Mouse (Mus musculus): ENCODE results near the gene Pter. TPM values are rescaled to one million over a fixed set of nuclear protein-coding genes. Genes with fewer than 3 reads are reported as not detected.

Pter gene
- polyA plus RNA-seq (2015; fragmentation: Nextera tagmentation; extraction: Ambion mirVana), result 6.5 and 8.6 TPM in 2 replicates

DNA sequence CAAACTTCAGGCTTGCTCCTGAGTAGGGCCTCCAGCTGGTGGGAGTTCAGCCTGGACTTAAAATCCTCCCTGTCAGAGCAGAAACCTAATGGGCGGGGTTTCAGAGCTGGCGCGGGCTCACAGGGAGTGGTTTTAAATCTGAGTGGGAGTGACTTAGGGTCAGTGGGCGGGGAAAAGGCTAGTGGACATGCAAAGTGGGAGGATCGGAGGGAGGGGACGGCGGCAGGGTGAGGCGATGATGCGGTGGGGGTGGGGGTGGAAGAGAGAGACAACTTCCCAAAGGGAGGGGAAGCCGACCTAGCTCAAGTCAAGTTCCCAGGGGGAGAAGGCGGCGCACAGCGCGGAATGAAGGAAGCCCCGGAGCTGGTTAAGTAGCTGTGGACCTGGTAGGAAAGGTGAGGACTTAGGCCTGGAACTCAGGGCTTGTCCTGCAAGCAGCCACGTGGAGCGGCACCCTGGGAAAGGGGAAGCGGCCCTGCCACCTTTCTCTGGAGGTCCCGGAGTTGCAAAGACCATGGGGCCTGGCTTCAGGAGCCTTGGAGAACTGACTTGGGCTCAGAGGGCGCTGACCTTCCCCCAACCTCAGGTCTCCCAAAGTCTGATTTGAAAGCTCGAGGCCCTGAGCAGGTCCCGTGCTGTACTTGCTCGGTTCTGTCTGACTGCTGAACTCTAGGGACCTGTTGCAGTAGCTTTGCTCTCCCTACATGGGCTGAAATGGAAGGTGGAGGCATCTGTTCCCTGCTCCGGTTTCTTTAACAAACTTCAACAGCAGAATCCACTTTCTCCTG, at the start of gene Pter:
Gene Pter, plus strand, starts transcription at position 238 of the 788 bp plus-strand sequence.
- 0 out of 2 replicates have a peak within 1 kb of the TSS, but pooled peaks have one; percentile 23 for H3K27ac ChIP-seq (ENCODE audit: low read length)
- peaks cover 7% of the 10 kb centered on the region for H3K4me1 ChIP-seq (replicated peaks; ENCODE audit: control insufficient read depth, insufficient read depth, low read length)
- peak within 1 kb of the TSS; percentile 58 for H3K4me2 ChIP-seq (ENCODE audit: low read length)
- no peaks in the 10 kb centered on the region for H3K36me3 ChIP-seq (ENCODE audit: control insufficient read depth, insufficient read depth)
- WGBS, result 1% methylated on average over 24 of the region's 24 CpGs
- H3K9ac ChIP-seq (replicated peaks; ENCODE audit: low read depth, low read length), result peak within 1 kb of the TSS; percentile 42; the same call in 1 of the 2 replicates
- peak within 1 kb of the TSS; percentile 39 for H3K4me3 ChIP-seq (replicated peaks; ENCODE audit: low read length)
- no peaks in the 10 kb centered on the region for H3K9me3 ChIP-seq (ENCODE audit: control insufficient read depth, low read length)
- peak; percentile 94 for ATAC-seq
- H3K27me3 ChIP-seq (replicated peaks; ENCODE audit: control insufficient read depth, insufficient read depth, low read length), result no peaks in the 10 kb centered on the region

DNA sequence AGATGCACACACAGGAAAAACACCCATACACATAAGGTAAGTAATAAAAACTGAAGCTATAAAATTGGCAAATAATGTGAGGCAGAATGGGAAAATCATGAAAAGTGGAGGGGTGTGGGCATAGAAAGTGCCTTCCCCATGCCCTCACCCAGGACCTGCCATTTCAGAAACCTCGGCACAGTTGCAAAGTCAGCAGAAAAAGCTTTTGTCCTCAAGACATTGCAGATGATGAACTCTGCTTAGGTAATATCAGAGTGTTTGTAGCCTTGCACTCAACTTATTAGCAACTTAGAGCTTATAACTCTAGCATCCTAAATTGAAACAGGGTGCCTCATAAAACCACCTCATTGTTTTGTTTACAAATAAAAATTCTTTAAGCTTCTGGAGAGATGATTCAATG, 49.6 kb upstream of the Pter start:
- Histone ChIP-seq H3K9me3 (ENCODE audit: control insufficient read depth, low read length) (no peaks in the 10 kb centered on the region), H3K4me1 (replicated peaks; ENCODE audit: control insufficient read depth, insufficient read depth, low read length) (no peaks in the 10 kb centered on the region), H3K27ac (ENCODE audit: low read length) (no peak overlapping the region), H3K9ac (replicated peaks; ENCODE audit: low read depth, low read length) (no peak overlapping the region), H3K4me3 (replicated peaks; ENCODE audit: low read length) (no peak overlapping the region), H3K27me3 (replicated peaks; ENCODE audit: control insufficient read depth, insufficient read depth, low read length) (no peaks in the 10 kb centered on the region), H3K36me3 (ENCODE audit: control insufficient read depth, insufficient read depth) (no peaks in the 10 kb centered on the region), H3K4me2 (ENCODE audit: low read length) (no peak overlapping the region)
- no peak for ATAC-seq
- WGBS, result 62% methylated on average over 1 of the region's 1 CpGs

DNA sequence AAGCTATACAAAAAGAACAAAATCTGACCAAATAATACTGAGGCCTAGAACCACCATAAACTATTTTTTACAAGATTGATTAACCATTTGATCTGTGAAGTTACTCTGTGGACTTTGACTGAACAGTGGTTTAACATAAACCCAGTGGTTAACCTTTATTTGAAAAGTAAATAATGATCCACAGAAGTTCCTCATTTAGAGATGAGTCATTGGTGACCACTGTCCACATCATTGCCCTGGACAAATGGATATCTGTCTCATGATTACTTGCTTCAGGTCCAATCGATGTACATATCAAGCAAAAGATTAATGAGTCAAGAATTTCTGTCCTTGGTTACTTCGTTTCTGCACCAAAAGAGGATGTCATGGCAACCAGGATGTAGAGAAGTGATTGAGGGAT, 44.3 kb upstream of the Pter start:
- Histone ChIP-seq H3K4me3 (replicated peaks; ENCODE audit: low read length) (no peak overlapping the region), H3K4me2 (ENCODE audit: low read length) (no peak overlapping the region), H3K27me3 (replicated peaks; ENCODE audit: control insufficient read depth, insufficient read depth, low read length) (no peaks in the 10 kb centered on the region), H3K36me3 (ENCODE audit: control insufficient read depth, insufficient read depth) (no peaks in the 10 kb centered on the region), H3K4me1 (replicated peaks; ENCODE audit: control insufficient read depth, insufficient read depth, low read length) (peaks cover 9% of the 10 kb centered on the region), H3K9me3 (ENCODE audit: control insufficient read depth, low read length) (no peaks in the 10 kb centered on the region), H3K27ac (ENCODE audit: low read length) (no peak overlapping the region), H3K9ac (replicated peaks; ENCODE audit: low read depth, low read length) (no peak overlapping the region)
- 79% methylated on average over 2 of the region's 2 CpGs for WGBS
- no peak for ATAC-seq

DNA sequence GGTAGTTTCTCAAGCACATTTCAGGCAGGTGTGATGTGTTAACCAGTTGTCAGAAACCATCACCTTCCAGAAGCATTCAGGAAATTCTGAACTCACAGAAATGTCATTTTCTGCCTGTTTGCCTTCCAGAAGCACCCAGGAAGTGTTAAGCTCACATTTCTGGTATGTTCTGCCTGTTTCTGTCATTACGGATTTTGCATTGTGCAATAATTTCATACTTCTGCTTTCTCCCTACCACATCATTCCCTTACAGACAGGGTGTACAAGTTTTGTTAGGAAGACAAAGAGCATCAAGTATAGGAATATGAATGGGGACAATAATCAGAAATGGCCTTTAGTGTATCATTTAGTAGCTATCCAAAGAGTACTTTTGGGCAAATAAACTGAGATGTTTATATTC, 42.8 kb upstream of the Pter start:
- H3K4me1 ChIP-seq (replicated peaks; ENCODE audit: control insufficient read depth, insufficient read depth, low read length), result peaks cover 9% of the 10 kb centered on the region
- H3K27me3 ChIP-seq (replicated peaks; ENCODE audit: control insufficient read depth, insufficient read depth, low read length), result no peaks in the 10 kb centered on the region
- no peak overlapping the region for H3K27ac ChIP-seq (ENCODE audit: low read length)
- H3K9ac ChIP-seq (replicated peaks; ENCODE audit: low read depth, low read length), result no peak overlapping the region
- no peak overlapping the region for H3K4me3 ChIP-seq (replicated peaks; ENCODE audit: low read length)
- no peaks in the 10 kb centered on the region for H3K9me3 ChIP-seq (ENCODE audit: control insufficient read depth, low read length)
- no peak overlapping the region for H3K4me2 ChIP-seq (ENCODE audit: low read length)
- WGBS, result 88% methylated on average over 1 of the region's 1 CpGs
- no peak for ATAC-seq
- no peaks in the 10 kb centered on the region for H3K36me3 ChIP-seq (ENCODE audit: control insufficient read depth, insufficient read depth)

DNA sequence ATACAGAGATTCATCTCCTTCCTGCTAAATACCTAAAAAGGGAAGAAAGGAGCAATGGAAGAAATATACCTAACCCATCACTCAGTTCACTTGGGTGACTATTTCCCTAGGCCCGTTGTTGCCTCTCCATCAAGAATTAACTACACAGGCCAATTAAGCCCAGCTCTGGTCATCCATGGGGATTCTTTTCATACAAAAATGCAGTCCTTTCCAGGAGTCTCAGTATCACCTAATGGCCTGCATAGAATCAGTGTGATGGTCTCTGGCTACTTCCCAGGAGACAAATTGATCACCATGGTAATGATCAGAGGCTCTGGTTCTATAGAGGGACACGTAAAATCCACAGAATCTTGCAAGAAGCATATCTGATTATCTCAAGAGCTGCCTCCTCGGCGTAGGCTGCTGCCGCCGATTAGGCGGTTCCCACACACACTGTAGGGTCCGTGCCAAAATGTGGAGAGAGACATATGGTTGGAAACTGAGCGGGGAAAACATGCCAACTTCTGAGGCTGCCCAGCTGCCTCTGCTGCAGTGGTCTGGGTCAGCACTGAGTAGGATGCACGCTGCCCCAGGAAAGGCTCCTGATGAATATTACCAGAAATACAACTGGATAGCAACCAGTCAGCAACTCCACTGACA, 40.4 kb upstream of the Pter start:
- Histone ChIP-seq H3K36me3 (ENCODE audit: control insufficient read depth, insufficient read depth) (no peaks in the 10 kb centered on the region), H3K4me2 (ENCODE audit: low read length) (peak overlapping the region; percentile 9), H3K4me1 (replicated peaks; ENCODE audit: control insufficient read depth, insufficient read depth, low read length) (peaks cover 9% of the 10 kb centered on the region), H3K9ac (replicated peaks; ENCODE audit: low read depth, low read length) (no peak overlapping the region), H3K4me3 (replicated peaks; ENCODE audit: low read length) (no peak overlapping the region), H3K9me3 (ENCODE audit: control insufficient read depth, low read length) (no peaks in the 10 kb centered on the region), H3K27me3 (replicated peaks; ENCODE audit: control insufficient read depth, insufficient read depth, low read length) (no peaks in the 10 kb centered on the region), H3K27ac (ENCODE audit: low read length) (peak overlapping the region; percentile 8; the same call in 1 of the 2 replicates)
- peak; percentile 98 for ATAC-seq
- WGBS, result 37% methylated on average over 10 of the region's 10 CpGs

DNA sequence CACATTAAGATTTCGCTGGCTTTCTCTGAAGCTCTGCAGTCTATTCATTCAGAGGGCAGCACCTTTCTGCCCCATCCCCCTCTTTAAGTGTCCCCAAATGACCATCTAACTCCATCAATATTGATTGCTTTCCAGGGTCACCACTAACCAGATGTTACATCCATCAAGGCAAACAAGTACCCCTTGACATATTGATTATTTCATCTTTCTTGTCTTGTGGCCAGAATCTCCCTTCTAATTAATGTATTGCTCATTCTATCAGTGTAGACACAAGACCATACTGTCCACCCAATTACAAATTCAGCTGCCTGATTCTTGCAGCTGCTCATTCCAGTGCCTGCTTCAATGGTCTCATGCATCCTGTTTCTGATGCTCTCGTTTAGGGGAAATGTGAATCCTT, 36.8 kb upstream of the Pter start:
- no peak for ATAC-seq
- no peaks in the 10 kb centered on the region for H3K27me3 ChIP-seq (replicated peaks; ENCODE audit: control insufficient read depth, insufficient read depth, low read length)
- WGBS, result 48% methylated on average over 2 of the region's 2 CpGs
- H3K36me3 ChIP-seq (ENCODE audit: control insufficient read depth, insufficient read depth), result no peaks in the 10 kb centered on the region
- H3K4me3 ChIP-seq (replicated peaks; ENCODE audit: low read length), result no peak overlapping the region
- no peaks in the 10 kb centered on the region for H3K9me3 ChIP-seq (ENCODE audit: control insufficient read depth, low read length)
- H3K4me1 ChIP-seq (replicated peaks; ENCODE audit: control insufficient read depth, insufficient read depth, low read length), result peaks cover 9% of the 10 kb centered on the region
- no peak overlapping the region for H3K4me2 ChIP-seq (ENCODE audit: low read length)
- H3K27ac ChIP-seq (ENCODE audit: low read length), result no peak overlapping the region
- no peak overlapping the region for H3K9ac ChIP-seq (replicated peaks; ENCODE audit: low read depth, low read length)

DNA sequence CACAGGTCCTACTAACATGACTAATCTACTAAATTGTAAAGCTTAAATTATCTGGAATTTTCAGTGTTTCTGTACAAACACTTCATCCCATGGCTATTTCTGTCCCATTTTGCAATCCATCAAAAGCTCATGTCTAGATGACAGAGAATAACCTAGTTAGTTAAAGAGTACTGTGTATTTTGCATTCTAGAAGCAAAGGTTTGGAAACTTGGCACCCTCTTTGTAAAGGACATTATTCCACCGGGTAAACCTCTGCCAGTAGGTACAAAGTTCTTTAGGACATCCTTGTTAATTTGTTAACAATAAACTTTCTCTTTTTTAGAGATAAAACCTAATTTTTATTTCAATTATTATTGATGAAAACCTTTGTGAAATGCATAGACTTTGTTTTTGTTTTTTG, 18.1 kb upstream of the Pter start:
- Histone ChIP-seq H3K36me3 (ENCODE audit: control insufficient read depth, insufficient read depth) (no peaks in the 10 kb centered on the region), H3K4me2 (ENCODE audit: low read length) (no peak overlapping the region), H3K4me3 (replicated peaks; ENCODE audit: low read length) (no peak overlapping the region), H3K27ac (ENCODE audit: low read length) (no peak overlapping the region), H3K27me3 (replicated peaks; ENCODE audit: control insufficient read depth, insufficient read depth, low read length) (no peaks in the 10 kb centered on the region), H3K9me3 (ENCODE audit: control insufficient read depth, low read length) (no peaks in the 10 kb centered on the region), H3K9ac (replicated peaks; ENCODE audit: low read depth, low read length) (no peak overlapping the region), H3K4me1 (replicated peaks; ENCODE audit: control insufficient read depth, insufficient read depth, low read length) (no peaks in the 10 kb centered on the region)
- WGBS, result 85% methylated on average over 1 of the region's 1 CpGs
- ATAC-seq, result no peak

DNA sequence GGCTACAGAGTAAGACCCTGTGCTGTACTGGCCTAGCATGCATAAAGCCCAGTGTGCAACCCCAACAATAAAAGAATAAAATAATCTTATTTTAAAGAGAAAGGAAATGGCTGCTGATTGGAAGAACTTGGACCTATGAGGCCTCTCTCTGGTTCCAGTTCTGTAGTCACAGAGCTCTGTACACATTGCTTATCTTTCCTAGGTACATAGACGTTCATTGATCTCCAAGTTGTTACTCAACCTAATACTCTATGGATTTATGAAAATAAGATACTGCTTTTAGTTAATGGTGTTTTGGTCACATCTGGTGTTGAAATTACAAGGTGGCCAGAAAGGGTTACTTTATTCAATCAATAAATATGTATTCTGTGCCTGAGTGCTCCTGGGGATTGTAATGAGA, 1.8 kb downstream of the Pter start:
- no peaks in the 10 kb centered on the region for H3K36me3 ChIP-seq (ENCODE audit: control insufficient read depth, insufficient read depth)
- peaks cover 7% of the 10 kb centered on the region for H3K4me1 ChIP-seq (replicated peaks; ENCODE audit: control insufficient read depth, insufficient read depth, low read length)
- no peak overlapping the region for H3K4me3 ChIP-seq (replicated peaks; ENCODE audit: low read length)
- no peak overlapping the region for H3K9ac ChIP-seq (replicated peaks; ENCODE audit: low read depth, low read length)
- 88% methylated on average over 1 of the region's 1 CpGs for WGBS
- H3K27ac ChIP-seq (ENCODE audit: low read length), result no peak overlapping the region
- no peak for ATAC-seq
- H3K9me3 ChIP-seq (ENCODE audit: control insufficient read depth, low read length), result no peaks in the 10 kb centered on the region
- no peak overlapping the region for H3K4me2 ChIP-seq (ENCODE audit: low read length)
- H3K27me3 ChIP-seq (replicated peaks; ENCODE audit: control insufficient read depth, insufficient read depth, low read length), result no peaks in the 10 kb centered on the region

DNA sequence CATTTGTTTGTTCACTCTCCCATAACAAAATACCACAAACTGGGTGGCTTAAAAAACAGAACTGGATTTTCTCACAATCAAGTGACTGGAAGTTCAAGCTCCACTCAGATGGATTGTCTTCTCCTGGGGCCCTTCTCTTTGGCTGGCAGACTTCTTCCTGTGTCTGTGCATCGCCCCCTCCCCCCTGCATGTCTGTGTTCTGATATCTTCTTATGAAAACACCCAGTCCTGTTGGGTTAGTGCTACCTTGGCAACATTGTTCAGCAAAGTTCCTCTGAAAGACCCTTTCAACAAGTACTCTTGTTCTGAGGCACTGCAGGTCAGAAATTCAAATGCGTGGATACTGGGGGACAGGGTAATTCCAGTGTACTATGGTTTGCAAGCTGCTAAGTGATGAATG, 6.5 kb downstream of the Pter start:
- no peak overlapping the region for H3K4me2 ChIP-seq (ENCODE audit: low read length)
- H3K27me3 ChIP-seq (replicated peaks; ENCODE audit: control insufficient read depth, insufficient read depth, low read length), result no peaks in the 10 kb centered on the region
- H3K4me3 ChIP-seq (replicated peaks; ENCODE audit: low read length), result no peak overlapping the region
- no peaks in the 10 kb centered on the region for H3K9me3 ChIP-seq (ENCODE audit: control insufficient read depth, low read length)
- no peaks in the 10 kb centered on the region for H3K4me1 ChIP-seq (replicated peaks; ENCODE audit: control insufficient read depth, insufficient read depth, low read length)
- no peak for ATAC-seq
- H3K27ac ChIP-seq (ENCODE audit: low read length), result no peak overlapping the region
- 83% methylated on average over 2 of the region's 2 CpGs for WGBS
- H3K9ac ChIP-seq (replicated peaks; ENCODE audit: low read depth, low read length), result no peak overlapping the region
- H3K36me3 ChIP-seq (ENCODE audit: control insufficient read depth, insufficient read depth), result no peaks in the 10 kb centered on the region
